Mouse (Mus musculus): ENCODE measurements at regions not wholly inside any gene's neighbourhood (a gene's known extent, or its start where the extent isn't known, plus 50 kb on each side); places are given as distances from the start of the nearest gene placed in this dataset.

- TF ChIP-seq CTCF (IDR thresholded peaks at IDR 0.05; ENCODE audit: extremely low read depth, insufficient read length, insufficient replicate concordance, low read depth, low read length) (no peak), POLR2A (IDR thresholded peaks at IDR 0.05; ENCODE audit: low read depth, low read length) (no peak)
Observed at GRCm38 (mm10) chr13:70313205-70313604, 324.2 kb downstream of the Ice1 start.

Measured in small intestine, adult 2 months (tissue).